Mouse (Mus musculus) kidney, postnatal 0 days (tissue): ENCODE results near the gene Ankrd33b. TPM values are rescaled to one million over a fixed set of nuclear protein-coding genes. Genes with fewer than 3 reads are reported as not detected.

ENCODE experiments used
- ATAC-seq: fragments of 200-750 bp; cut with Nextera tagmentation; replicated peaks from 2 replicates; pipeline ENCODE4 v1.8.0; 2017; ENCODE audit warnings: low read depth, moderate number of reproducible peaks, moderate TSS enrichment, moderate library complexity; ENCODE audit not compliant: low FRiP score
- DNase-seq: peaks from one replicate; pipeline ENCODE4 v3.0.0-alpha.2; 2016; ENCODE audit warnings: low spot score
- H3K27ac ChIP-seq: fragments of 300-500 bp; sonication (generic); 2 replicates; pipeline ENCODE4 v1.5.1; 2014; ENCODE audit warnings: mild to moderate bottlenecking
- H3K27me3 ChIP-seq: fragments of 300-500 bp; sonication (generic); 2 replicates; pipeline ENCODE4 v1.6.1; 2014; ENCODE audit warnings: low read length, mixed read lengths; ENCODE audit not compliant: insufficient read depth
- H3K36me3 ChIP-seq: fragments of 300-500 bp; sonication (generic); 2 replicates; pipeline ENCODE4 v1.6.1; 2014; ENCODE audit warnings: low read length, mixed read lengths; ENCODE audit not compliant: insufficient read depth
- H3K4me1 ChIP-seq: fragments of 300-500 bp; sonication (generic); replicated peaks from 2 replicates; pipeline ENCODE4 v1.6.1; 2014; ENCODE audit warnings: antibody characterized with exemption, low read length, mixed read lengths; ENCODE audit not compliant: insufficient read depth
- H3K4me2 ChIP-seq: fragments of 300-500 bp; sonication (generic); 2 replicates; pipeline ENCODE4 v1.6.1; 2014; ENCODE audit warnings: mild to moderate bottlenecking, low read length, moderate library complexity, mixed read lengths
- H3K4me3 ChIP-seq: fragments of 300-500 bp; sonication (generic); replicated peaks from 2 replicates; pipeline ENCODE4 v1.5.1; 2014; ENCODE audit warnings: low read depth, low read length
- H3K9ac ChIP-seq: fragments of 300-500 bp; sonication (generic); 2 replicates; pipeline ENCODE4 v1.6.1; 2014; ENCODE audit warnings: low read depth, low read length
- H3K9me3 ChIP-seq: fragments of 300-500 bp; sonication (generic); replicated peaks from 2 replicates; pipeline ENCODE4 v1.6.1; 2016; ENCODE audit warnings: low read length, inconsistent platforms, mixed read lengths
- CTCF ChIP-seq: IDR thresholded peaks from 2 replicates; pipeline ENCODE4 v1.5.1; 2016; ENCODE audit warnings: antibody characterized with exemption, low read depth, mild to moderate bottlenecking, moderate library complexity
- WGBS: fragments of 180-500 bp; shearing (Covaris S2); extraction: QIAGEN DNeasy Blood & Tissue Kit; methylation state at CpG from one replicate; pipeline ENCODE4 v1.1.7; 2014; 5-methylcytosine and 5-hydroxymethylcytosine counted together
- polyA plus RNA-seq: library from polyadenylated mRNA; unstranded; fragments of >200 nt; fragmentation: Nextera tagmentation; extraction: Ambion mirVana; gene quantifications from 2 replicates; pipeline ENCODE4 v1.2.1, GENCODE M21; 2015

Ankrd33b gene
- polyA plus RNA-seq, 1 experiment from 2014 or later, result 12.0 TPM

DNA sequence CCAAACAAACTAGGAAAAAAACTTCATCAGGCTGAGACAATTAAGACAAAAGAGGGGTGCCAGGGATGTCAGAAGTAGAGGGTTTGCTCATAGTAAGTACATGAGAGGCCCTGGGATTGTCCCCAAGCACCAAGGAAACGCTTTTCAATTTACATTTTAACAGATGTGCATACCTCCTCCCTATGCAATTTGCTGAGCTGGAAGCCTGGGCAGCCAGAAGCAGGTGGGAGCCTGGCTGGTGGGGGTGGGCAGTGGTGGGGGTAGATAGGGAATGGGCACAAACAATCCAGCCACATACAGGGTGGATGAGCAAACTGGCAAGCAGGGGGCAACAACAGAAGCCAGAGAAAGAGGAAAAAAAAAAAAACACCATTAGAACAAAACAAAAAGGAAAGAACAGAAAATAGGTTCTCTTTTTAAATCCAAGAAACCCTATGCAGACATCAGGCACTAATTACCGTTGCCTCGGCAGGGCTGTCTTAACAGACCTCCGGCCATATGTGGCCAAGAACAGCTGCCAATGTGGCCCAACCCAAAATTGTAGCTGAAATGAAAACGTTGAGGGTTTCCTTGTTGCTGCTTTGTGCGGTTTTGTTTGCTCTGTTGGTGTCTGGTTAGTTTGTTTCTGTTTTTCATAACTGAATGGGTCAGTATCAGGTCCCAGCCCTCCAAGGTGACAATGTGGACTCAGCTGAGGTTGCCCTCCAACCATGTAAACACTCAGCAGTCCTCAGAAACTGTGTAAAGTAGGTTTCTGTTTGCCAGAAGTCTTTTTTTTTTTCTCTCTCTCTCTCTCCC, 49.2 kb downstream of the Ankrd33b start:
- Histone ChIP-seq H3K9me3 (no peaks in the 10 kb centered on the region), H3K4me3 (no peak overlapping the region), H3K4me1 (0 out of 2 replicates have a peak, but pooled peaks cover 3% of the 10 kb centered on the region), H3K27me3 (no peaks in the 10 kb centered on the region), H3K9ac (no peak overlapping the region), H3K36me3 (no peaks in the 10 kb centered on the region), H3K4me2 (no peak overlapping the region), H3K27ac (no peak overlapping the region)
- ATAC-seq, result no peak
- TF ChIP-seq CTCF, result no peak
- 54% methylated on average over 6 of the region's 6 CpGs for WGBS
- no peak for DNase-seq

DNA sequence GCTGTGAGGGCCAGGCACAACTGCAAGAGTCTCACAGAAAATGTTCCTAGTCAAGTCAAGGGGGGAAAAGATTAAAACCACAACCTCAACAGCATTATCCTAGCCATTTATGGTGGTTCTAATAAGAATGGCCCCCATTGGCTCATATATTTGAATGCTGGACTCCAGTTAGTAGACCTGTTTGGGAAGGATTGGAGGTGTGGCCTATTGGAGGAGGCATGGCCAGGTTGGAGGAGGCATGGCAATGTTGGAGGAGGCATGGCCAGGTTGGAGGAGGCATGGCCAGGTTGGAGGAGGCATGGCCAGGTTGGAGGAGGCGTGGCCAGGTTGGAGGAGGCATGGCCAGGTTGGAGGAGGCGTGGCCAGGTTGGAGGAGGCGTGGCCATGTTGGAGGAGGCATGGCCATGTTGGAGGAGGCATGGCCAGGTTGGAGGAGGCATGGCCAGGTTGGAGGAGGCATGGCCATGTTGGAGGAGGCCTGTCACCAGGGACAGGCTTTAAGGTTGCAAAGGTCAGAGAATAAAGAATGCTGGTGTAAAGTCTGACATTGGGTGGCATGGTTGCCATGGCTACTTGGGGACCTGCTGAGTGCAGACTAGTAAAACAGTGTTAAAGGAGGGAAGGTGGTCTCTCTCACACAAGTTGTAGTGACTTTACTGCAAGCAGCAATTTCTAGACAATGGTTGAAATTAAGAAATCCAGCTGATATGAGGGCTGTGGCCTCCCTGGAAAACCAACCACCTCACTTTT, 50.3 kb downstream of the Ankrd33b start:
- WGBS, result 94% methylated on average over 3 of the region's 3 CpGs
- no peak overlapping the region for H3K9ac ChIP-seq
- no peak overlapping the region for H3K4me2 ChIP-seq
- no peak for DNase-seq
- H3K9me3 ChIP-seq, result no peaks in the 10 kb centered on the region
- no peak for TF ChIP-seq CTCF
- H3K4me3 ChIP-seq, result no peak overlapping the region
- H3K4me1 ChIP-seq, result 0 out of 2 replicates have a peak, but pooled peaks cover 4% of the 10 kb centered on the region
- no peak overlapping the region for H3K27ac ChIP-seq
- no peak for ATAC-seq
- no peaks in the 10 kb centered on the region for H3K36me3 ChIP-seq
- no peaks in the 10 kb centered on the region for H3K27me3 ChIP-seq

DNA sequence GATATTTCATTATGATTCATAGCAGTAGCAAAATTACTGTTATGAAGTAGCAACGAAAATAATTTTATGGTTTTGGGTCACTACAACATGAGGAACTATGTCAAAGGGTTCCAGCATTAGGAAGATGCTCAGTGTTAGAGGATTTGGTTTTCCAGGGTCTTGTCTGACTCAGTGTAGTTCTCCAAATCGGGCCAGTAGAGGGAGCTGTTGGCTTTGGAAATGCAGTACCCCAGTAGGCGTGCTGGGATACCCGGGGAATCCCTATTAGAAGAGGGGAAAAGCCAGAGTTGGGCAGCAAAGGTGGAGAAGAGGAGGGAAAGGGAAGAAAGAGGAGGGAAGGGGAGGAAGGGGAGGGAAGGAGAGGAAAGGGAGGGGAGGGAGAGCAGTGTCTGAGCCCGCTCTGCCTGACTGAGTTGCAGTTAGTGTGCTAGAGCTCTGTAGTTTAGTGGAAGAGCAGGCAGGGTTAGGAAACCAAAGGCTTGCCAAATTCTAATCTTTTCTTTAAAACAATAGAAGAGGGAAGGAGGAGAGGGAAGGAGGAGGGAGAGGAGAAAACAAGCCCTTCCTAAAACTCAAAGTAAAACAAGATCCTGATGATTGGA, 51.8 kb downstream of the Ankrd33b start:
- Histone ChIP-seq H3K27ac (no peak overlapping the region), H3K9me3 (no peaks in the 10 kb centered on the region), H3K4me2 (no peak overlapping the region), H3K4me1 (0 out of 2 replicates have a peak, but pooled peaks cover 11% of the 10 kb centered on the region), H3K27me3 (no peaks in the 10 kb centered on the region), H3K4me3 (no peak overlapping the region), H3K9ac (no peak overlapping the region), H3K36me3 (no peaks in the 10 kb centered on the region)
- peak; percentile 60; the same call in 1 of the 2 replicates for ATAC-seq
- DNase-seq, result peak; percentile 92
- WGBS, result 3% methylated on average over 5 of the region's 5 CpGs
- TF ChIP-seq CTCF, result peak; percentile 88

DNA sequence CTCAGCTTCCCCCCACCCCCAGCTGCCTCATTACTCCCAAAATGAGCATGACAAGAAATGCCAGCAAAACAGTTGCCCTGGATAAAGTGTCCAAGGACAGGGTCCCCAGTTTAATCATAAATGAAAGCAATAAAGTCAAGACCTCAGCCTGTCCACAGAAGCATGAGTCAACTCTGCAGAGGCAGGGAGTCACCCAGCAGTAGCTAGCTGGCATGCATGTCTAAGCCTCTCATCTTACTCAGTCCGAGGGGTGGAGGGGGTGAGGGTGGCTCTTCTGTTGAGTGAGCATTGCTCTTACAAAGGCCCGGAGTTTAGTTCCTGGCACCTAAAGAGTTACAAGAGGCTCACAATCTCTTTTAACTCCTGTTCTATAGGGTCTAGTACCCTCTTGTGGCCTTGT, 55.5 kb downstream of the Ankrd33b start:
- ATAC-seq, result peak; percentile 67
- WGBS, result 40% methylated on average over 2 of the region's 2 CpGs
- no peaks in the 10 kb centered on the region for H3K9me3 ChIP-seq
- no peak overlapping the region for H3K4me2 ChIP-seq
- no peaks in the 10 kb centered on the region for H3K27me3 ChIP-seq
- H3K27ac ChIP-seq, result no peak overlapping the region
- peak; percentile 54 for DNase-seq
- no peak overlapping the region for H3K4me3 ChIP-seq
- no peak overlapping the region for H3K9ac ChIP-seq
- no peaks in the 10 kb centered on the region for H3K36me3 ChIP-seq
- no peak for TF ChIP-seq CTCF
- H3K4me1 ChIP-seq, result 0 out of 2 replicates have a peak, but pooled peaks cover 8% of the 10 kb centered on the region

DNA sequence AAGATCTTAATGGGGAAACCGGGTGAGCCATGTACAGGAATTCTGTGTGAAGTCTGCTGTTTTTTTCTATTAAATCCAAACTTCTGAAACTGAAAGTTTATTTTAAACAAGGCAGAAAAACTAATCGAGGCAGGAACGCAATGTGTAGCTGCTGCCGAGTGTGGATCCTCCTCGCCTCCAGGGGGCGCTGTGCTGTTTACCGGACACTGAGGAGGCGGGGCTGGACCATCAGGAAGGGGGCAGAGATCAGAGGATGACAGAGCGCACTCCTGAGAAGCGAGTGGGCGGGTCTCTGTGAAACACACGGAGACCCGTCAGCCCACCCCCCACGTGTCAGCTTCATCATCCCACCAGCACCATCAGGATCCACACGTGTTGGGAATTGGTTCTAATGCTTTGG, 58.0 kb downstream of the Ankrd33b start:
- DNase-seq, result no peak
- WGBS, result 79% methylated on average over 15 of the region's 15 CpGs

DNA sequence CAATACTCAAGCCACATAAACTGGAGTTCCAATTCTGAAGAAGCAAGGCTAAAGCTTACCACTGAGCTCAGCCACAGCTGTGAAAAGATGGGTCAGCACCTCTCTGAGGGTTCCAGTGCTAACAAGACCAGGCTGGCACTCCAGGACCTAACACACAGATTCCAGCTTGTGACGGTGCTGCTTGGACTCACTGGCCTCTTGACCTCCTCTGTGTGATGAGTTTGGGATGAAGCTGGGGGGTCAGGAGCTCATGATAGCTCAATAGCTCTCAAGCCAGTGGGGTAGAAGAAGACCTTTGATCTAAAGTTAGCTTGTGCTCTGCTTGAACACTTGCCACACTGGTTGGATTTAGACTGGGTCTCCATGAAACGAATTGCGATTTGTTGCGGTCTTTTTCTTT, 60.8 kb downstream of the Ankrd33b start:
- TF ChIP-seq CTCF, result no peak
- Histone ChIP-seq H3K9ac (no peak overlapping the region), H3K36me3 (no peaks in the 10 kb centered on the region), H3K4me3 (no peak overlapping the region), H3K4me1 (0 out of 2 replicates have a peak, but pooled peaks cover 2% of the 10 kb centered on the region), H3K27me3 (no peaks in the 10 kb centered on the region), H3K27ac (no peak overlapping the region), H3K9me3 (no peaks in the 10 kb centered on the region), H3K4me2 (no peak overlapping the region)
- 80% methylated on average over 4 of the region's 4 CpGs for whole genome bisulfite sequencing
- no peak for ATAC-seq
- no peak for DNase-seq

More for the DNA sequence above, 58.0 kb downstream of the Ankrd33b start:
- no peaks in the 10 kb centered on the region for H3K27me3 ChIP-seq
- H3K9me3 ChIP-seq, result no peaks in the 10 kb centered on the region
- H3K36me3 ChIP-seq, result no peaks in the 10 kb centered on the region
- H3K4me1 ChIP-seq, result 0 out of 2 replicates have a peak, but pooled peaks cover 8% of the 10 kb centered on the region
- no peak overlapping the region for H3K4me2 ChIP-seq
- H3K27ac ChIP-seq, result no peak overlapping the region
- H3K4me3 ChIP-seq, result no peak overlapping the region
- TF ChIP-seq CTCF, result peak; percentile 51; the same call in 1 of the 2 replicates
- no peak for ATAC-seq
- H3K9ac ChIP-seq, result no peak overlapping the region
